Mouse (Mus musculus): ENCODE data around the gene Sphk1.

DNA sequence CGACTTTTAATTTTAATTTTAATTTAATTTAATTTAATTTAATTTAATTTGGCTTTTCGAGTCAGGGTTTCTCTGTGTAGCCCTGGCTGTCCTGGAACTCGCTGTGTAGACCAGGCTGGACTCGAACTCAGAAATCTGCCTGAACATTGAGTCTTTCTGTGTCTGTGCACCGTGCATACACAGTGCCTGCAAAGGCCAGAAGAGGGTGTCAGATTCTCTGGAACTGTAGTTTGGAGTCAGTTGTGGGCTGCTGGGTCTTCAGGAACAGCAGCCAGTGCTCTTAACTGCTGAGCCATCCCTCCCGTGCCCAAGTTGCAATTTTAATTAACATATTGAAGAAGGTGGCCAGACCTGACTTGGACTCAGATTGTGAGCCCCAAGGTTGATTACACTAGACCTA lies 39.4 kb upstream of the Sphk1 start:
- TF ChIP-seq CTCF (IDR thresholded peaks at IDR 0.05; ENCODE audit: borderline replicate concordance, control insufficient read depth, extremely low read depth, insufficient read depth, low read length, poor library complexity) = no peak
- no peak for TF ChIP-seq POLR2A (IDR thresholded peaks at IDR 0.05; ENCODE audit: control insufficient read depth, extremely low read depth, insufficient read depth, low read length, poor library complexity)

All from thymus, adult 2 months (tissue).